Mouse (Mus musculus) cerebellum, postnatal 36 days (tissue): Measurements from ENCODE around the gene Sstr3.
A peak's percentile ranks its signal among the peaks of the same experiment; 100 is the strongest.

ENCODE experiments used
- DNase-seq, 2 experiments: peaks; one replicate each; pipeline ENCODE4 v3.0.0; 2021 to 2022; ENCODE audit warnings: mixed read lengths in 2 of 2

The Sstr3 gene

DNA sequence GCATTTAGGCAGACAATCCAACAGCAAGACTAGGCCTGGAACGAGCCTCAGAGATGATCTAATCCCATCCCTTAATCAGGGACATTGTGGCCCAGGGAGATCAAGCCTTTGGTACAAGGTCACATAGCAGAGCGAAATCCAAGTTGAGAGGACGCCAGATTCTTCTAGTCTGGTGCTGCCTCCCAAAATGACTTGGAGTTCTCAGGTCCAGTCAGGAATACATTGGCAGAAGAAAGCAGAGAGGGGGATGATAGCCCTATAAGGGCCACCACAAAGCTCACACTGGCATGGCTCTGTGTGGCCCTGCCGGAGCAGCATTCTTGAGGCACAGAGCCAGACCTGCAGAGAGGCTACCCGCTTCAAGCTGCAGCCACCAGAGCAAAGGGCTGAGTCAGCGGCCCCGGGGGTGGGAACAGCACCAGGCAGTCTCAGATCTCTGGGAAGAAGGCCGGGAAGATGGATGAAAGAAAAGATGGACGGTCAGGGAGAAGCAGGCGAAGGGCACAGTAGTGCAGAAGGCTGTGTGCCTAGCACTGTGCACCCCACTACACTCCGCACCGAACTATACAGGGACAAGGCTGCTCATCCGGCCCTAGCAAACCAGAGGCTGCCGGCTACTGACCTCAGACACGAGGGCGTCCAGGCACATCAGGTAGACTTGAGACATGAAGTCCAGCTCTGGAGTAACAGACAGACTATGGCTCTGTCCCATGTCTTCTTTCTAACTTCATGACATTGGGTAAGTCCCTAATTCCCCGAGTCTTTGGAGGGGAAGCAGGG is 13.6 kb downstream of the Sstr3 start, which contains the start of gene C1qtnf6:
TSS of gene C1qtnf6 (minus strand) at position 746 of the 780 bp plus-strand sequence.
- peak; percentile 67 to 73 for DNase-seq

GRCm38 (mm10) chr15:78530141-78530540 is 14.3 kb downstream of the Sstr3 start:
- no peak for DNase-seq

GRCm38 (mm10) chr15:78529428-78529990 is 15.0 kb downstream of the Sstr3 start:
- peak; percentile 50 to 63 for DNase-seq

GRCm38 (mm10) chr15:78528726-78529411 is 15.6 kb downstream of the Sstr3 start:
- no peak for DNase-seq

DNA sequence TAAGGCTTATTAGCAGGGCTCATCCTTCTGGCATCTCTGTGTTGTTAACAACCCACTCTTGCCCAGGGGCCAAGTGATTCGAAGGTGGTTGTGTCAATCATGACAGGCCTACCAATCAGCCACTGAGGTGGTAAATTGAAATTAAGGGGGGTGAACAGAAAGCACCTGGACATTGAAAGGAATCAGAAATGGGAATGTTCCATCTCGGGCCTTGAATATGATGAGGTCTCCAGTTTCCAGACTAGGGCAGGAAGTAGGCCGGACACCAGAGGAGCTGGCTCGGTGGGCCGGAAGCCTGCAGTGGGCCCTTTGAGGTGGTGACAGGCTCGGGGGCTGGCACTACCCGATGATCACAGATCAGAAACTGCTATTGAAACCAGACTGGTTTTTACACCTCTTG is 16.5 kb downstream of the Sstr3 start:
- DNase-seq, result no peak

- no peak for DNase-seq
Measured at GRCm38 (mm10) chr15:78524163-78524562, 20.3 kb downstream of the Sstr3 start.

DNA sequence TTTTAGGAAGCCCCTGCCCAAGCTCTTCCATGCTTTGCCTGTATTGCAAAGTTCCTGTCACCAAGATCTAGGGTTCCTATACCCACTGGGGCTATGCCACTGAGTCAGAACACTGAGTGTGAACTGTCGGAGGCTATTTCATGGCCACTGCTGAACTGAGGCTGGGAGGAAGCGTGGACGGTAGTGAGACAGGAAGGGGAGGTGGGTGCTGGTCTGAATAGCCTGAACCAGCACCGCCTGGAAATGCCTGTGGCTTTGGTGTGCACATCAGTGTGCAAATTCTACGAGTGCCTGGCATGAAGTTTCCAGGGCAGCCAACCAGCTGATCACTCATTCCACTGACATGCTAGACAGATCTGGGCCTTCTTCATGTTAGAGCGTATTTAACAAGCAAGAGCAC is 22.6 kb downstream of the Sstr3 start:
- DNase-seq, result no peak

GRCm38 (mm10) chr15:78521331-78521730 is 23.2 kb downstream of the Sstr3 start:
- DNase-seq, result no peak

- DNase-seq, result no peak
Measured at GRCm38 (mm10) chr15:78520112-78520715, 24.3 kb downstream of the Sstr3 start.

DNA sequence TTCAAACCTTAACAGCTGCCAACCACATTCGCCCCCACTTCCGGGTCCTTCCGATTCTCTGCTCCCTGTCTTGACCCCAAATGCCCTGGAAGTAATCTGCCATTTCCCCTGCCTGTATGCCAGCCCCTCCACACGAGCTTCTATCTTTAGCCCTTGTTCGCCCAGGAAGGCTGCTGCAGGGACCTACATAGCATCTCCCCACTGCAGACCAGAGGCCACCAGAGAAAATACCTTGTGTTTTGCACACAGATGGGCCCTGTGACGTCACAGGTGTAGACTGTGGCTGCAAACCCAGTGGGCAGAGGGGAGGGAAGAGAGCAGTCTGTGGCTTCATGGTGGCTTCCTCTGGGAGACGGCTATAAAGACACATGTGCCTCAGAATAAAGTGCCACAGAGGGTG is 26.3 kb downstream of the Sstr3 start:
- DNase-seq, result no peak

GRCm38 (mm10) chr15:78515759-78516158 is 28.7 kb downstream of the Sstr3 start:
- DNase-seq, result no peak

- peak; percentile 82 to 88 for DNase-seq
Measured at GRCm38 (mm10) chr15:78514393-78515146, 29.9 kb downstream of the Sstr3 start.

GRCm38 (mm10) chr15:78513019-78513418 is 31.5 kb downstream of the Sstr3 start:
- no peak for DNase-seq

- no peak for DNase-seq
Measured at GRCm38 (mm10) chr15:78511951-78512350, 32.5 kb downstream of the Sstr3 start.

GRCm38 (mm10) chr15:78510736-78511135 is 33.7 kb downstream of the Sstr3 start:
- no peak for DNase-seq

GRCm38 (mm10) chr15:78510121-78510576 is 34.3 kb downstream of the Sstr3 start:
- no peak for DNase-seq

GRCm38 (mm10) chr15:78509297-78509899 is 35.1 kb downstream of the Sstr3 start:
- DNase-seq, result no peak

DNA sequence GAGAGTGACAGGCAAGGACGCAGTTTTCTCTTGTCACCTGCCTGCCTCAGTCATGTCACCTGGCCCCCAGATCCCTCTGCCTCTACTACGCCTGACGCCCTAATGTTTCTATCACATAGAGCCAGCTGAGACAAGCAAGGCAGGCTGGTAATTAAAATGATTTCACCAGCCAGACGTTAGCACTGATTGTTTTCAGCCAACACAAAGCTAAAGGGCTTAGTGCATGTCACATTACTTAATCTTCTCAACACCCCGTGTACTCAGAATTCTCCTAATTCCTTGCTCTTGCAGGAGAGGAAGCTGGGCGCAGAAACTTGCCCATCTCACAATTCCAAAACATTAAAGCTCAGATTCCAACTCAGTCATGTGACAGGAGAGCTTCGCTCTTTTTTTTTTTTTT is 36.0 kb downstream of the Sstr3 start:
- DNase-seq, result no peak

DNA sequence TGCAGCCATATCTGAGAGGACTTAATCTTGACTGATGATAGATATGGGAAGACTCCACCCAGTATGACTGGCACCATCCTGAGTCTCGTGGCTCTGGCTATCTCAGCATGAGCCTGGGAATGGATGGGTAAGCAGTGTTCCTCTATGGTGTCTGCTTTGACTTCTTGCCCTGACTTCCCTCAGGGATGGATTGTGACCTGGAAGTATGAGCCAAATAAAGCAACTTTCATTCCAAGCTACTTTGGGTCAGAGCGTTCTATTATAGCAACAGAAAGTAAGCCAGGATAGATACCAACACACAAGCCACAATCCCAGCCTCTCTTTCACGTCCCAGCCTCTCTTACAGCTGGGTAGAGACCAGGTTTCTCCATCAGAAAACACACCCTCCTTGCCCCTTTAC is 38.9 kb downstream of the Sstr3 start:
- DNase-seq, result no peak

- no peak for DNase-seq
Measured at GRCm38 (mm10) chr15:78504816-78505215, 39.7 kb downstream of the Sstr3 start.

DNA sequence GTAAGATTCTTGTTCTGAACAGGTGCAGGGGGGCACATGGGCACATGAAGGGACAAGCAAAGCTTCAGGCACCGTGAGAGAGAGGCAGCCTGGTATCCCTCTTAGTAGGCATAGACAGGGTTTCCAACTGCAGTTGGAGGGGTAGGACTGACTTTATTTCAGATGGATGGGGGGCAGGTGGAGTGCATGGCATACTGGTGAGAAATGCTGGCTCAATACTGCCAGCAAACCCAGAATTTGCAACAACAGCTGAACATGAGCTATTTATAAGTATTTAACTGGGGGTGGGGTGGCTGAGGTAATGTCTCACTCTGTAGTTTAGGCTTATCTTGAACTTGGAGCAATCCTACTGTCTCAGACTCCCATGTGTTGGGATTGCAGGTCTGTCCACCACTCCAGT is 40.5 kb downstream of the Sstr3 start:
- no peak for DNase-seq
